Mouse (Mus musculus) ES-Bruce4 (cell line): ENCODE measurements around the gene 4932438H23Rik. TPM values are rescaled to one million over a fixed set of nuclear protein-coding genes. Genes with fewer than 3 reads are reported as not detected.
A peak's percentile ranks its signal among the peaks of the same experiment; 100 is the strongest.

Experiments used
- H3K27ac ChIP-seq: 2 replicates; pipeline ENCODE4 v1.5.1; 2012; ENCODE audit warnings: low read length, inconsistent platforms; ENCODE audit not compliant: insufficient read depth
- H3K27me3 ChIP-seq: 2 replicates; pipeline ENCODE4 v1.6.1; 2012; ENCODE audit warnings: mild to moderate bottlenecking, low read length, inconsistent platforms; ENCODE audit not compliant: control insufficient read depth, poor library complexity, insufficient read depth, severe bottlenecking
- H3K36me3 ChIP-seq: 2 replicates; pipeline ENCODE4 v1.6.1; 2012; ENCODE audit warnings: inconsistent platforms, mild to moderate bottlenecking, low read length, moderate library complexity; ENCODE audit not compliant: control insufficient read depth, poor library complexity, insufficient read depth, severe bottlenecking
- H3K4me1 ChIP-seq: one replicate; pipeline ENCODE4 v1.8.1; 2011; ENCODE audit warnings: low read length; ENCODE audit not compliant: control insufficient read depth, insufficient read depth
- H3K4me3 ChIP-seq: 2 replicates; pipeline ENCODE4 v1.5.1; 2011; ENCODE audit warnings: low read depth, mild to moderate bottlenecking, low read length
- H3K9ac ChIP-seq: 2 replicates; pipeline ENCODE4 v1.6.1; 2012; ENCODE audit warnings: low read depth, mild to moderate bottlenecking, inconsistent platforms; ENCODE audit not compliant: poor library complexity, severe bottlenecking
- H3K9me3 ChIP-seq: replicated peaks from 2 replicates; pipeline ENCODE4 v1.6.1; 2012; ENCODE audit warnings: mild to moderate bottlenecking, low read length, inconsistent platforms; ENCODE audit not compliant: control insufficient read depth, poor library complexity, insufficient read depth, severe bottlenecking
- CTCF ChIP-seq: IDR thresholded peaks from one replicate; pipeline ENCODE4 v1.8.1; 2011; ENCODE audit warnings: low read depth, low read length
- EP300 ChIP-seq: IDR thresholded peaks from 2 replicates; pipeline ENCODE4 v1.6.1; 2011; ENCODE audit warnings: low read depth, low read length; ENCODE audit not compliant: insufficient read depth
- POLR2A ChIP-seq: IDR thresholded peaks from one replicate; pipeline ENCODE4 v1.8.1; 2011; ENCODE audit warnings: low read length; ENCODE audit not compliant: insufficient read depth
- polyA plus RNA-seq: library from polyadenylated mRNA; stranded (reverse); fragments of >200 nt; gene quantifications from 2 replicates; pipeline ENCODE4 v1.2.4, GENCODE M21; 2011; ENCODE audit warnings: low read depth; ENCODE audit not compliant: missing spikeins, insufficient read depth, insufficient read length

Gene 4932438H23Rik
- polyA plus RNA-seq, 1 experiment, result 0.33 TPM

GRCm38 (mm10) chr16:91057261-91057660, 37.7 kb downstream of the 4932438H23Rik start:
- TF ChIP-seq POLR2A (no peak), EP300 (no peak), CTCF (no peak)
- Histone ChIP-seq H3K4me3 (no peak overlapping the region), H3K27ac (no peak overlapping the region), H3K9me3 (no peaks in the 10 kb centered on the region), H3K9ac (no peak overlapping the region), H3K27me3 (no peaks in the 10 kb centered on the region), H3K4me1 (no peaks in the 10 kb centered on the region), H3K36me3 (no peaks in the 10 kb centered on the region)

GRCm38 (mm10) chr16:91056043-91056821, 38.7 kb downstream of the 4932438H23Rik start:
- H3K4me1 ChIP-seq, result no peaks in the 10 kb centered on the region
- H3K4me3 ChIP-seq, result no peak overlapping the region
- H3K9me3 ChIP-seq, result no peaks in the 10 kb centered on the region
- no peaks in the 10 kb centered on the region for H3K27me3 ChIP-seq
- H3K27ac ChIP-seq, result no peak overlapping the region
- no peak overlapping the region for H3K9ac ChIP-seq
- H3K36me3 ChIP-seq, result no peaks in the 10 kb centered on the region
- TF ChIP-seq CTCF (no peak), EP300 (no peak), POLR2A (no peak)

GRCm38 (mm10) chr16:91055150-91055549, 39.8 kb downstream of the 4932438H23Rik start:
- Histone ChIP-seq H3K4me1 (no peaks in the 10 kb centered on the region), H3K4me3 (no peak overlapping the region), H3K27me3 (no peaks in the 10 kb centered on the region), H3K36me3 (no peaks in the 10 kb centered on the region), H3K9ac (no peak overlapping the region), H3K27ac (no peak overlapping the region), H3K9me3 (no peaks in the 10 kb centered on the region)
- TF ChIP-seq CTCF (no peak), POLR2A (no peak), EP300 (no peak)

DNA sequence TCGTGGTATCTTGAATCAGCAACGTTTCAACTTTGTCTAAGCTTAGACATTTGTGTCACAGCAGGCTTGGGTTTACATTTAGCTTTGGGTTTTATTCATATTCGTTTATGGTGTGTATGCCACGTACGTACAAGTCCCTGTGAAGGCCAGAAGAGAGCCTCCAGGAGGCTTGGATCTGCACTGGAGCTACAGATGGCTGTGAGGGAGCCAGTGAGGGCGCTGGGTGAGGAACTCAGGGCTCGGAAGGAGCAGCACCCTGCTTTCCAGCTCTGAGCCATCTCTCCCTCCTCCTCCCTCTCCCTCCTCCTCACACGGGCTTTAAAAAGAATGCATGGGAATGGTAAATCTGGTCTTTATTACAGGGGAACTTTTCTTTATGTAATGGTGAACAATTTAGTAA, 41.3 kb downstream of the 4932438H23Rik start:
- TF ChIP-seq POLR2A, result no peak
- TF ChIP-seq EP300, result no peak
- no peak for TF ChIP-seq CTCF

DNA sequence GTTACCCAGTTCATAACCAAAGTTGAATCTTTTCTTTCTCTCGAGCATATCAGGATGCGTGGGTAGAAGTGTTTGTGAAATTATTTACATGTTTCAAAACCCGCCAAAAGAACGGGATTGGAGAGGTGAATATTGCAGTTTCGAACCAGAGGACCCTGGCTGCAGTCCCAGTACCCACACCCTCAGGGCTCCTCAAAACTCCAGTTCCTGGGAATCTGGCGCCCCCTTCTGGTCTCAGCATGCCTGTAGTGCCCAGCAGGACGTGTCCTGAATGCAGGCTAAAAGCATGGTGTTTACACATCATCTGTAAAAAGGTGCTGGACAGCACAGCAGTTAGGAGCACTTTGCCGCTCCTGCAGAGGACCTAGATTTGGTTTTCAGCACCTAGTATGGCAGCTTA, 49.4 kb downstream of the 4932438H23Rik start:
- H3K4me3 ChIP-seq, result no peak overlapping the region
- H3K36me3 ChIP-seq, result peaks cover 4% of the 10 kb centered on the region; the same call in 1 of the 2 replicates
- TF ChIP-seq POLR2A, result no peak
- TF ChIP-seq CTCF, result peak; percentile 87
- 0 out of 2 replicates have a peak, but pooled peaks have one; percentile 5 for TF ChIP-seq EP300
- peak overlapping the region; percentile 62; the same call in 1 of the 2 replicates for H3K9ac ChIP-seq
- H3K4me1 ChIP-seq, result no peaks in the 10 kb centered on the region
- no peaks in the 10 kb centered on the region for H3K27me3 ChIP-seq
- no peak overlapping the region for H3K27ac ChIP-seq
- H3K9me3 ChIP-seq, result no peaks in the 10 kb centered on the region

More for the DNA sequence above, 41.3 kb downstream of the 4932438H23Rik start:
- Histone ChIP-seq H3K9ac (no peak overlapping the region), H3K4me3 (no peak overlapping the region), H3K9me3 (no peaks in the 10 kb centered on the region), H3K4me1 (no peaks in the 10 kb centered on the region), H3K27me3 (no peaks in the 10 kb centered on the region), H3K36me3 (no peaks in the 10 kb centered on the region), H3K27ac (no peak overlapping the region)

GRCm38 (mm10) chr16:91044270-91045182, 50.4 kb downstream of the 4932438H23Rik start, which contains the start of gene Paxbp1:
TSS of gene Paxbp1 (minus strand) at chr16:91044543.
- peak; percentile 41; the same call in 1 of the 2 replicates for TF ChIP-seq EP300
- peak; percentile 94 for TF ChIP-seq CTCF
- peak; percentile 87 for TF ChIP-seq POLR2A
- Histone ChIP-seq H3K36me3 (peaks cover 4% of the 10 kb centered on the region; the same call in 1 of the 2 replicates), H3K27me3 (no peaks in the 10 kb centered on the region), H3K9ac (peak within 1 kb of the TSS; percentile 81), H3K4me3 (peak within 1 kb of the TSS; percentile 96), H3K27ac (peak within 1 kb of the TSS; percentile 38), H3K9me3 (no peaks in the 10 kb centered on the region), H3K4me1 (no peaks in the 10 kb centered on the region)
